Mouse (Mus musculus): ENCODE measurements around the gene Usp21.
A peak's percentile ranks its signal among the peaks of the same experiment; 100 is the strongest.
"Not testable (repeated sequence)": the region's sequence is repeated elsewhere in the genome, so short reads cannot be mapped to it uniquely, and the experiment has no call there.

Gene Usp21

DNA sequence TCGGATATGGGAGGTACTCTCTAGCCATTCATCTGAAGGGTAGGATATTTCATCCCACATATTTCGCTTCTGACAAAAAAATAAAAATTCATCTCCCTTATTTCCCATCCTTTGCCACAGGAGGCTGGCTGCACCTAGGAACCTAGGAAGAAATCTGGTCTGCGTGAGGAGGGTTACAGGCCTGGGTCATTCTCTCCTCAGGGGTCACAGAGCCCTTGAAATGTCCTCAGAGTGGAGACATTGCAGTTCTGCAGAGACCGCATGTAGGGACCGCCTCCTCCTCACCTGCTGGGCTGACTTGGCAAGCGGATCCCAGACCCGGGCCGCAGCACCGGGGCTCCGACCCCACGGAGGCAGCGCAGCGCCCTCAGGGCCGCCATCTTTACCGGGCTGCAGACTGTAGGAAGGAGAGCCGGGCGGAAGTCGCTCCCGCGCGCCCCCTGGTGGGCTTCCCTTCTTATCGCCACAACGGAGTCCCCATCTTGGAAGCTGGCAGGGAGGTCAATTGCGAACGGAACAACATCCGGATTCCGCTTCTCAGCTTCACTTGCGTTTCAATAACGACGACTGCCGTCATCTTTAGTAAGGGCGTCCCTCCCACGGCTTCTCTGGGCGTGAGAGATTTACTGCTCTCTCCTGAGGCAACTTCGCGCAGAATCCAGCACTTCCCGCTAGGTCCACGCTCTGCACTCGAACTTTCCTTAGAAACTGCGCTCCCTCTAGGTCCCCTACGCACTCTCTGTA lies 40.9 kb downstream of the Usp21 start:
- peak; percentile 98 for DNase-seq (ENCODE audit: low read depth, low spot score)

DNA sequence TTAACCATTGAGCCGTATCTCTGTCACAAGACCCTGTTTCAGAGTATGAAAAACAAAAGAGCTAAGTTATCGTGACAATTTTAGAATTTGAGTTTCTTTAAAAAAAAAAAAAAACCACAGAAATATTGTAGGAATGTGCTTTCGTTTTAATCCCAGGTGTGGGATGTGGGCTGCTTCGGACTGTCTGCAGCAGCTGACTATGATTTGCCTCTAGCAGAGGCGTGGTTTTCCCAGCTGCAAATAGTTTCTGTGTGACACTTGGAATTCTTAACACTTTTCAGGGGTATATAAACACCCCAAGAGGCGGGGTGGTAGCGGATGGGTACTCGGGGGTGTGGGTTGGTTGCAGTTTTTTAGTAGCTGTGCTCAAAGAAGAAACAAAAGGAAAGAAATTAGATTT lies 42.4 kb downstream of the Usp21 start:
- no peak for DNase-seq (ENCODE audit: low read depth, low spot score)

DNA sequence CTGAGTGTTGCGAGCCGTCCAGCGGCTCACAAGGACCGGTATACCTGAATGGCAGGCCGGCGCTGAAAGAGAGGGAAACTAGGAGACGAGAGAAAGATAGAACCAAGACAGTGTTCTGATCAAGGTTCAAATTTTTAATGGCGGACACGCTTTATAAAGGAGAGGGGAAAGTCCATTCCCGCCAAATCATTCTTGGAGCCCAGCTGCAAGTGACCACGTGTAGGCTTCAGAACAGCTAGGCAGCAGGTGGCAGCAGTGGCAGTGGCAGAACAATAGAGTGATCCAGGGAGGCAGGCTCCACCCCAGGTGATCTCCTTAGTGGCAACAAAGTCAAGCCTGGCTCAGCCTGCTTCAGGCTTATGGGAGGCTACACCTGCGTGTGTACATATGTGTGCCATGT lies 45.8 kb downstream of the Usp21 start:
- not testable (repeated sequence) for DNase-seq (ENCODE audit: low read depth, low spot score)

DNA sequence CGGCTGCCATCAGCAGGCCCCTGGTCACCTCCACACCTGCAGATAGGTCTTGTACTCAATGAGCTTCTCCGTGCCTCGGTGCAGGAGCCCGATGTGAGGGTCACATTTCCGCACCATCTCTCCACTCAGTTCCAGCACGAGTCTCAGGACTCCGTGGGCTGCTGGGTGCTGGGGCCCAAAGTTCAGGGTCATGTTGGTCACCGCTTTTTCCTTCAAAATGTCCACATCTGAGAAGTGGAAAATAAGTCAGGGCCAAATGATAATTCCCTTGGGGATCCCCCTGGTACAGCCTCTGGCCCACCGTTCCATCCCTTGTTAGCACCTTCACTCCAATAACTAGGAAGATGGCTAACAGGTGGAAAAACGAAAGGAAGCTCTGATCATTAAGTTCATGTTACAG lies 46.9 kb downstream of the Usp21 start:
- DNase-seq (ENCODE audit: low read depth, low spot score): no peak

DNA sequence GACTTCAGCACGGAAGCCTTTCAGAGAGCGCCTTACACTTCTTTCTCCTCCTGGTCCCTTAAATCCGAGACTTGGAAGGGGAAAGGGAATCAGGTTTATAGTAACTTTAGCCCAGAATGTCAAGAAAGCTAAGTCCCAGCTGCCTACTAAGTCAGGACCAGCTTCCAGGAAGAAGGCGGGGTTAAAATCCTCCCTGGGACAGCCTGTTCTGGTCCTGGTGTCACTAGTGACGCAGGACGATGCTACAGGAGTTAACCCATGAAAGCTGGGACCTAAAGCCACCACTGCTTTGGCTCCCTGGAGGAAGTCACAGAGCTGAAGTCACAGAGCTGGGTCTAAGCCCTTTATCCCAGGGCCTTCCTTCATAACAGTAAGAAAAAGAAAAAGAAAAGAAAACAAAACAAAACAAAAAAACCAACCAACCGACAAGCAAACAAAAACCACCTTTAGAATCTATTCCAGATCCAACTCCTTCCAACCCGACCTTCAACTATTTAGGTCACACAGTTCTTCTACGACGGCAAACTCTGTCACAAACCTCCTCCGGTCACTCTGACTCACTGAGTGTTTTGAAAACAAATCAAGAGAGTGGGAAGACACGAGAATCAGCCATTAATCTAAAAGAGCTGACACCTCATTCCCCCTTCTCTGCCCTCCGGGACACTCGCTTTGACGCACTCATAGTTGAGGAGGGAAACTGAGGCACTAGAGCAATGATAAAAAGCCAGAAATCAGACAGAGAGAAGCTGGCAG lies 47.6 kb downstream of the Usp21 start:
- no peak for DNase-seq (ENCODE audit: low read depth, low spot score)

DNA sequence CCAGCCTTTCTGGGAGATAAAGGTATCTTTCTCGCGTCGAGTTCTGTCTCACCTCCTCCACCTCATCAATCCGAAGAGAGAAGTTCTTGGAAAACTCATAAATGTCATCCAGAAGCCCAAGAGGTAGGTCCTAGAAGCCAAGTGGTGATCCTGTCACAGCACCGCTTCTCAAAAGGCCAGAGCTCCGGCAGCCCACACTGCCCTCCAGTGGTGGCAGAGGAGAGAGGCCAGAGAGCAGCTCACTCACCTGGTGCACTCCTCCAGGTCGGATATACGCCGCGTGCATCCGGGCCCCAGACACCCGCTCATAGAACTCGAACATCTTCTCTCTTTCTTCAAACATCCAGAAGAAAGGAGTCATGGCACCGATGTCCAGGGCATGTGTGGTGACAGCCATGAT lies 49.3 kb downstream of the Usp21 start:
- DNase-seq (ENCODE audit: low read depth, low spot score): peak; percentile 89

DNA sequence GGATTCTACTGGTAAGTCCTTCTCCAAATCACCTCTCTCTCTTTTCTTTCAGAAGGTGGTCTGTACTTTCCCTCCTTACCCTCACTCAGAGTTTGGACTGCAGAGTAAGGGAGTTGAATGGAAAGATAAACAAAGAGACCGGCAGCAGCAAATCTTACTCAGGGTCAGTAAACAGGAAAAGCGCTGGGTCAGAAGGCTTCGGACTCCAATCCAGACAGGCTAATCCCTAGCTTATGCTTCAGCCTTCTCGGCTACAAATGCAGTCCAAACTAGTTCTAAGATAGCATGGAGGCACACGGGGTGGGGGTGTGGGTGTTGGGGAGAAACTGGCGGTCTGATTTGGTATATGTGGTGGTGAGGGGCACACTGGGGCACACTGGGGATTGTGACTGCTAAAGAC lies 50.4 kb downstream of the Usp21 start:
- DNase-seq (ENCODE audit: low read depth, low spot score): no peak

DNA sequence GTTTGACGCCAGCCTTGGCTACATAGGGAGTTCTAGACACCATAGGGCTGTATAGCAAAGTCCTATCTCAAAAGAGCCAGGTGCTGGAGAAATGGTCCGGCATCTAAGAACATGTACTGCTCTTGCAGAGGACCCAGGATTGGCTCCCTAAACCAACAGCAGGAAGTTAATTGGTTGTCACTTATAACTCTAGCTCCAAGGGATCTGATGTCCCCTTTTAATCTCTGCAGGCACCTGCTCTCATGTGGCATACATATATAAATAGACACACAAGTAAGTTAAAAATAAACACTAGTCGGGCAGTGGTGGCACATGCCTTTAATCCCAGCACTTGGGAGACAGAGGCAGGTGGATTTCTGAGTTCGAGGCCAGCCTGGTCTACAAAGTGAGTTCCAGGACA lies 52.0 kb downstream of the Usp21 start:
- no peak for DNase-seq (ENCODE audit: low read depth, low spot score)

DNA sequence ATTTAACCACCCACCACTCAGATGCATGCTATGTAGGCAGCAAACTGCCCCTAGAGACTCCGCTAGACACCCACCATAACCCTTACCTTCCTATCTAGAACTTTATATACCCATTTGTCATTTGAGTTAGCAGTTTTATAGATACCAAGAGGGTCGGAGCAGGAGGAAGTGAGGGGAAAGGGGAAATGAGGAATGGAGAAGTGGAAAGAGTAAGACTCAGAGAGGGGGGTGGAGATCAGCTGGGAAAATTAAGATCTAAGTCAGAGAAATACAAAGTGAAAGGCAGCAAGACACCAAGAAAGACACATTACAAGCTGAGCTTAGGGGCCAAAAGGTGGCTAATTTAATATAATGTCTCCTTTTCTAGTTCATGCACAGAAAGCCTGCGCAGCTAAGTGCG lies 53.3 kb downstream of the Usp21 start:
- no peak for DNase-seq (ENCODE audit: low read depth, low spot score)

DNA sequence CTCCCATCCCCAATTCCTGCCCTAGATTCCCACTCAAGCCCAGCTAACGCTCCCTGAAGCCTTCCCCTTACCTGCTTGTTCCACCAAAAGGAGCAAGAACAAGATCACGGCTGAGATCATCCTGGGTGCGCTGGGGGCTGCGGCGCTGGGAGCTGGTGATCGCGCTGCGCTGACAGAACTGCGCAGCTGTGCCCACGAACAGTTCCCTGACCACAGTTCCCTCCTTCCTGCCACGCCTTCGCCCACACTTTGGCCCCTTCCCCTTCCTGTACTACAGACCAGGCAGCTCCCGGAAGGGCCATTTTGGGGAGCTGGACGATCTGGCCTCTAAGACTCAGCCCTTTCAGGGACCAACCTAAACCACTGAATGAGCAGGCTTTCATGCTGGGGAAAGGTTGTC lies 53.7 kb downstream of the Usp21 start, which contains the start of gene Fcer1g:
Fcer1g (minus strand) TSS at position 240 of the 400 bp plus-strand sequence.
- no peak for DNase-seq (ENCODE audit: low read depth, low spot score)

DNA sequence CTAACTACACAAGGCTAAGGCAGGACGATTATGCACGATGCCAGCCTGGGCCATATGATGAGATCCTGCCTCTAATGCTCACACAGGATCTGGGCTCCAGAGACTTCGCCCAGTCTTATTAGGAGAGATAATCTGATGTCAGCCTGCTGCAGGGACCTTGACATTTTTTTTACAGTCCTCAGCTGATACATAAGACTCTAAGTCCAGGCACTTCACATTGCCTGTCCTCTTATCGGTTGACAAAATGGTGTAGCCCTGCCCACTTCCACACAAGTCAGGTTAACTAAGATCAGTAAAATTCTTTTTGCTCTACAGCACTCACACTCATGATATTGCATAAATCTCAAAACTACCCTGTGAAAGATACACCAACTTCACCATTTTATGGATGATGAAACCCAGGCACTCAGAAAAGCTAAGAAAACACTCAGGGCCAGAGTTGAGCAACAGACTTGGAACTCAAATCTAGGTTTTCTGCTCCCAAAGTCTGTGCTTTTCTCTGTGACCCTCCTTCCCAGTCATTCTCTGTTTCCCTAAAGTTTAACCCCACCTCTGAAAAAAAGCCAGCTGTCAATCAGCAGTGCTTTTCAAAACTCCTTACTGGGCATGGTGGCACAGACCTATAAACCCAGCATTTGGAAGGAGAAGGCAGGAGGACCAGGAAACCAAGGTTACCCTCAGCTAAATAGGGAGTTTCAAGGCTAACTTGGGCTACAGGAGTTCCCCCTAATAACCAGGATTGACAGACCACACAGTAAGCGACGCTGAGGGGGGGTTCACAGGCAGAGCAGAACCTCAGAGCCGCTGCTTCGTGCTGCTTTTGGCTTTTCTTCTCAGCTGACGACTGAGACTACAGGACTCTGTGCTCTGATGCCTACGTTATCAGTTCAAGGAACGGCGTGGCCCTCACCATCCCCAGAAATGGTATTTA lies 54.7 kb downstream of the Usp21 start:
- no peak for DNase-seq (ENCODE audit: low read depth, low spot score)

DNA sequence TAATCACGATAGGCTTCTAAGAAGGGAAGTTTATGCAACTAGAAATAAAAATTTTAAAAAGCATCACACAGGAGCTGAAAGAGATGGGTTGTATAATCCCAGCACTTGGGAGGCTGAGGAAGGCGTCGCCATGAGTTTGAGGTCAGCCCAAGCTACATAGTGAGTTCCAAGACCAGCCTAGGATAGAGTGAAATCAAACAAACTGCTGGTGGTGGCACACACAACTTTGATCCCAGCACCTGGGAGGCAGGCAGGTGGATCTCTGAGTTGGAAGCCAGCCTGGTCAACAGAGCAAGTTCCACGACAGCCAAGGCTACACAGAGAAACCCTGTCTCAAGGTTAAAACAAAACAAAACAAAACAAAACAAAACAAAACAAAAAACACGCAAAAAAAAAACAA lies 55.4 kb downstream of the Usp21 start:
- DNase-seq (ENCODE audit: low read depth, low spot score): no peak
